Mouse (Mus musculus) intestine, embryonic 16.5 days (tissue): ENCODE results near the gene Chmp1a. TPM values are rescaled to one million over a fixed set of nuclear protein-coding genes. Genes with fewer than 3 reads are reported as not detected.

Experiments
- ATAC-seq: fragments of 200-750 bp; cut with Nextera tagmentation; 2 replicates; pipeline ENCODE4 v1.8.0; 2017; ENCODE audit warnings: moderate TSS enrichment, moderate library complexity
- H3K27ac ChIP-seq: fragments of 300-500 bp; sonication (generic); 2 replicates; pipeline ENCODE4 v1.5.1; 2014; ENCODE audit warnings: mild to moderate bottlenecking, low read length
- H3K27me3 ChIP-seq: fragments of 300-500 bp; sonication (generic); replicated peaks from 2 replicates; pipeline ENCODE4 v1.6.1; 2014; ENCODE audit warnings: low read length, control low read depth, mixed read lengths; ENCODE audit not compliant: control insufficient read depth, insufficient read depth
- H3K36me3 ChIP-seq: fragments of 300-500 bp; sonication (generic); 2 replicates; pipeline ENCODE4 v1.6.1; 2014; ENCODE audit warnings: low read length, control low read depth; ENCODE audit not compliant: control insufficient read depth, insufficient read depth
- H3K4me1 ChIP-seq: fragments of 300-500 bp; sonication (generic); 2 replicates; pipeline ENCODE4 v1.6.1; 2014; ENCODE audit warnings: low read length, control low read depth, mixed read lengths; ENCODE audit not compliant: control insufficient read depth, insufficient read depth
- H3K4me2 ChIP-seq: fragments of 300-500 bp; sonication (generic); 2 replicates; pipeline ENCODE4 v1.6.1; 2014; ENCODE audit warnings: low read depth, low read length, control low read depth
- H3K4me3 ChIP-seq: fragments of 300-500 bp; sonication (generic); 2 replicates; pipeline ENCODE4 v1.5.1; 2014; ENCODE audit warnings: mild to moderate bottlenecking, low read length
- H3K9ac ChIP-seq: fragments of 300-500 bp; sonication (generic); 2 replicates; pipeline ENCODE4 v1.6.1; 2014; ENCODE audit warnings: low read depth, low read length
- H3K9me3 ChIP-seq: fragments of 300-500 bp; sonication (generic); 2 replicates; pipeline ENCODE4 v1.6.1; 2016; ENCODE audit warnings: low read length, control low read depth; ENCODE audit not compliant: control insufficient read depth
- WGBS: fragments of 180-500 bp; shearing (Covaris S2); extraction: QIAGEN DNeasy Blood & Tissue Kit; methylation state at CpG from one replicate; pipeline ENCODE4 v1.1.7; 2014; 5-methylcytosine and 5-hydroxymethylcytosine counted together
- polyA plus RNA-seq: library from polyadenylated mRNA; unstranded; fragments of >200 nt; fragmentation: Nextera tagmentation; extraction: Ambion mirVana; gene quantifications from 2 replicates; pipeline ENCODE4 v1.2.1, GENCODE M21; 2015

Chmp1a gene
- polyA plus RNA-seq, 1 experiment from 2014 or later, result 173 TPM

- H3K27ac ChIP-seq, result no peak overlapping the region
- peaks cover 13% of the 10 kb centered on the region for H3K36me3 ChIP-seq
- 88% methylated on average over 8 of the region's 8 CpGs for WGBS
- no peak overlapping the region for H3K9ac ChIP-seq
- H3K9me3 ChIP-seq, result no peaks in the 10 kb centered on the region
- H3K4me2 ChIP-seq, result no peak overlapping the region
- ATAC-seq, result no peak
- H3K27me3 ChIP-seq, result no peaks in the 10 kb centered on the region
- no peak overlapping the region for H3K4me3 ChIP-seq
- peaks cover 10% of the 10 kb centered on the region for H3K4me1 ChIP-seq
These were observed 36.0 kb upstream of the Chmp1a start for GRCm38 (mm10) chr8:123248596-123248995.

GRCm38 (mm10) chr8:123247748-123248147 lies 35.2 kb upstream of the Chmp1a start:
- no peak overlapping the region for H3K27ac ChIP-seq
- H3K9ac ChIP-seq, result no peak overlapping the region
- no peaks in the 10 kb centered on the region for H3K27me3 ChIP-seq
- ATAC-seq, result no peak
- peaks cover 3% of the 10 kb centered on the region for H3K4me1 ChIP-seq
- H3K9me3 ChIP-seq, result no peaks in the 10 kb centered on the region
- H3K36me3 ChIP-seq, result peaks cover 13% of the 10 kb centered on the region
- H3K4me2 ChIP-seq, result no peak overlapping the region
- no peak overlapping the region for H3K4me3 ChIP-seq
- 93% methylated on average over 6 of the region's 6 CpGs for WGBS

DNA sequence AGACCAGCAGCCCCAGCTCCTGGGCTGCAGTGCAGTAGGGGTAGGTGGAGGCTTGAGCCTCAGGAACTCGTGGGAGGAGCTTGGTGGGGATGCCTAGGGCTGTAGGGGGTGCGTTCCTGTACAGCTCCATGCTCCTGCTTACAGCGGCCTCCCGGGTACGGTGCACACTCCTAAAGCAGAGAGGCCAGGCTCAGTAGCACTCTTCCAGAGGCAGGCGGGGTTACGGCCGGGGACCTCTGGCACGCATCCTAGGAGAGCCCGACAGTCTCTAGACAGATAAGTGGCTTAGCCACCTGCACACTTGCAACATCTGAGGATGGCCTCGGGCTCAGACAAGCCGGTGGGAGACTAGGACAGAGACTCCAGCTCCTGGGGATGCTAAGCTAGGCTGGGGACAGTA lies 33.0 kb upstream of the Chmp1a start:
- no peak overlapping the region for H3K4me2 ChIP-seq
- H3K9me3 ChIP-seq, result no peaks in the 10 kb centered on the region
- peaks cover 11% of the 10 kb centered on the region for H3K36me3 ChIP-seq
- 87% methylated on average over 12 of the region's 12 CpGs for WGBS
- ATAC-seq, result no peak
- no peaks in the 10 kb centered on the region for H3K27me3 ChIP-seq
- no peak overlapping the region for H3K9ac ChIP-seq
- H3K4me3 ChIP-seq, result no peak overlapping the region
- H3K27ac ChIP-seq, result no peak overlapping the region
- H3K4me1 ChIP-seq, result no peaks in the 10 kb centered on the region

- WGBS, result 91% methylated on average over 4 of the region's 4 CpGs
- Histone ChIP-seq H3K4me3 (no peak overlapping the region), H3K9me3 (no peaks in the 10 kb centered on the region), H3K9ac (no peak overlapping the region), H3K36me3 (peaks cover 7% of the 10 kb centered on the region), H3K27me3 (no peaks in the 10 kb centered on the region), H3K4me2 (no peak overlapping the region), H3K4me1 (no peaks in the 10 kb centered on the region), H3K27ac (no peak overlapping the region)
- ATAC-seq, result no peak
These were observed 31.8 kb upstream of the Chmp1a start for GRCm38 (mm10) chr8:123244382-123244781.

DNA sequence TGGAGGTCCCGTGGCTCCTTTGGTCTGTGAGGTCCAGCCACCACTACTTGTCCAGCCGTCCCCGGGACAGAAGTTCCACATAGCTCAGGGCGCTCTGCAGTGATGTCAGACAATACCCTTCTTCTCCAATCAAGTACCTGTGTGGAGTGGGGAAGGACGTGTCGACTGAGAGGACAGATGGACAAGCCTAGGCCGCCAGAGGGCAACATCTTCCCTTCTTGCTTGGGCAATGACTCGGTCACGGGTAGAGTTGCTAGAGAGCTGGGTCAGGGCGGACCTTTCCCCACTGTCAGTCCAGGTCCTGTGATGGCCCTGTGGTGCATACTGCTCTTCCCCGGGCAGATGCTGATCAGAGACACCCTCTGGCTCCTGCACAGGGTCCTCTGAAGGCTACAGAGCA lies 30.5 kb upstream of the Chmp1a start:
- no peak for ATAC-seq
- H3K27ac ChIP-seq, result no peak overlapping the region
- H3K4me1 ChIP-seq, result no peaks in the 10 kb centered on the region
- peaks cover 7% of the 10 kb centered on the region for H3K36me3 ChIP-seq
- H3K9me3 ChIP-seq, result no peaks in the 10 kb centered on the region
- no peak overlapping the region for H3K9ac ChIP-seq
- H3K4me2 ChIP-seq, result no peak overlapping the region
- H3K27me3 ChIP-seq, result no peaks in the 10 kb centered on the region
- no peak overlapping the region for H3K4me3 ChIP-seq
- 67% methylated on average over 11 of the region's 11 CpGs for WGBS

DNA sequence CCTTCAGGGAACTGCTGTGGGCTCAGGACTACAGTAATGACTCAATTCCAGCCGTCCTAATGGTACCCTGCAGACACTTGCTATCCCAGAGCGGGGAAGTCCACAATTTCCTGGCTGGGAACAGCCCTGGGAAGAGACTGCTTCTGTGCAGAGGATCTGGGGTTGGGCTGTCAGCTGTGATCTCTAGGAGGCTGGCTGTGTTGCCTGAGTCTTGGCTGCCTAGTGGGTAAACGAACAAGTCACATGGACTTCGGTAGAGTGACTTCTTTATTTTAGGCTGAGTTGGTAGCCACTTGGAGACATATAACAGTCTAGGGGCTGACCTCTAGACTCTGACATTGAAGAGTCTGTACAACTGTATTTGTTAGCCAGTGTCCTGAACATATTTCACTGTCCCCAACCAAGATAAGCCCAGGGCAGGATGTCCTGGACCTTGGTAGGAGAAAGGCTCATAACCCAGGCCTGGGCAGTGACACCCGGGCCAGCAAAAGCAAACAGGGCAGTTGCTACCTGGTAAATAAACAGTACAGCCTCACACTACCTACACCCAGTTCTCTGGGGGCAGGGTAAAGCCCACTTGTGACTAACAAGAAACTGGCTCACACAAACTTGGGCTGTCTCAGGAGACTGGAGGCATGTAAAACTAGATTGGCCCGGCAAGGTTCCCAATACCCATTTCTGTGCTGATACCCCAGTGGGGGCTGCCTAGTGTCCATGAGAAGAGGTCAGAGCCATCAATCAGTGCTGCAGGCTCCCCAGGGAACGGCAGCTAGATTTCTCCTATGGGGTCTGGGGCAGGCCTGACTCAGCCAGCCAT lies 29.8 kb upstream of the Chmp1a start:
- Histone ChIP-seq H3K9ac (no peak overlapping the region), H3K27me3 (no peaks in the 10 kb centered on the region), H3K4me3 (no peak overlapping the region), H3K36me3 (peaks cover 7% of the 10 kb centered on the region), H3K27ac (no peak overlapping the region), H3K9me3 (no peaks in the 10 kb centered on the region), H3K4me1 (no peaks in the 10 kb centered on the region), H3K4me2 (no peak overlapping the region)
- no peak for ATAC-seq
- WGBS, result 78% methylated on average over 7 of the region's 7 CpGs

GRCm38 (mm10) chr8:123239398-123239797 lies 26.8 kb upstream of the Chmp1a start:
- 85% methylated on average over 10 of the region's 10 CpGs for WGBS
- Histone ChIP-seq H3K9me3 (no peaks in the 10 kb centered on the region), H3K4me1 (peaks cover 14% of the 10 kb centered on the region), H3K4me3 (no peak overlapping the region), H3K36me3 (no peaks in the 10 kb centered on the region), H3K9ac (no peak overlapping the region), H3K27ac (no peak overlapping the region), H3K27me3 (no peaks in the 10 kb centered on the region), H3K4me2 (no peak overlapping the region)
- ATAC-seq, result no peak

DNA sequence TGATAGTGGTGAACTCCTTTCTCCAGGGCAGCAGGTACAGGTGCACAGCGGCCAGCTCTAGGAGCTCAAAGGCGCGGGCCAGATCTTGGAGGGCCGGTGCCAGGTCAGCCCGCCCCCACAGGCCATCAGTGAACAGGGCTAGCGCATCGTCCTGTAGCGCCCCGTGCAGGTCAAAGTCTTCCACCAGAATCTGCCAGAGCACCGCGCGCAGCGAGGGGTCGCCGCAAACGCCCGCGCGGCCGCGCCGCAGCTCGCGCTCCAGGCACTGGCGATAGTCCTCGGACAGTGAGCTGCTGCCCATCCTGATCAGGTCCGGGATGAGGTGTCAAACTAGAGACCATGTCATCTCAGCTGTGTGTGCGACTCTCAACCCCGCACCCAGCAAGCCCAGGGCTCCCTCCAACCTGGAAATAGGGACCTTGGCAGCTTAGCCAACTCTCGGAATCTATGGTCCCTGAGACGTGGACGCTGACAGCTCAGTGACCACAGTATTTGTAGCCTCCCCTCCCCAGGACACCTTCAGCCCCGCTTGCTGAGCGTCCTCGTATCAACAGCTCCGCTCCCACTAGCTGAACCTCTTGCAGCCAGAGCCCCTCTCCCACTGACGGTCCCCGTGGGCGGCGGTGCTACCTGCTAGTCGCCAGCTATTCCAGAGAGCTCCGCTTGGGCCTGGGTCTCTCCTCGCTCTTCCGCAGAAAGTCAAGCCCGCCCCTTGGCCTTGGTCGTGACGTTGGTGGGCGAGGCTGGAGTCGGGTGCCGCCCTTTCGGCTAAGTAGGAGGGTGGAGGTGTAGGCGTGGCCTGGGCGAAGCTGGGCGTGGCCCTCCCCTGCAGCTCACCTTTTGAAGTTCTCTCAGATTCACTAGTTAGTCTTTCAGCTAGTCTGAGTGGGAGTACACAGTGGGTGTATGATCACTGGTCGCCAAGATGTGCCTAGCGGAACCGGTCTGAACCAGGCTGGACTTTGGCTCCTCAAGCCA lies 23.2 kb upstream of the Chmp1a start, which contains the start of gene Spata2l:
Spata2l (minus strand) TSS at position 714 of the 978 bp plus-strand sequence.
- Histone ChIP-seq H3K4me3 (peak within 1 kb of the TSS; percentile 73), H3K4me2 (peak within 1 kb of the TSS; percentile 97), H3K9ac (peak within 1 kb of the TSS; percentile 71), H3K9me3 (no peaks in the 10 kb centered on the region), H3K36me3 (no peaks in the 10 kb centered on the region), H3K4me1 (peaks cover 14% of the 10 kb centered on the region), H3K27me3 (no peaks in the 10 kb centered on the region), H3K27ac (no peak within 1 kb of the TSS; the same call in 1 of the 2 replicates)
- peak; percentile 88 for ATAC-seq
- 1% methylated on average over 57 of the region's 57 CpGs for WGBS

DNA sequence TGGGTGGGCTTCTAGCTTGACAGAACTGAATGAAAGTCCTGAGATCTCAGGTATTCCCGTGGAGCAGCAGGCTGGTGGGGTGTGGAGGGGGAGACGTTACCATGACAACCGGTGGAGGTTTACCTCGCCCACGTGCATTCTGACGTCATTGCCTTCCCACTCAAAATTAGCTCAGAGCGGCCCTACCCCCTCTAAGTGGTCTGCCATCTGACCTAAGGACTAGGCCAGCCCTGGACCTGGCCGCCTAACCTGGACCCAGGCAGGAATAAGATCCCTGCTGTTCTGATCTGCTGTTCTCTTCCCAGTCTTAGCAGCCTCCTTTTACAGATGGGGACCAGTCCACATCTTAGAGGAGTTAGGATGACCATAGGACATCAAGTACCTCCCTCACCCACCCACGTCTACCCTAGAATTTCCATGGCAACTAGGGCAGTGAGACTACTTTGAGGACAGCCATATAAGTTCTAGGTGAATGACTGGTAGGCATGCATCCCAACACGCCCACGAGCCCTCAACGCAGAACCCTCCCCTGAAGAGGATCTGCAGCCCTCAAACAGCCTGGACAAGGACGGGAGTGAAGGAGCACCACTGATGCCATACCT lies 22.5 kb upstream of the Chmp1a start:
- H3K9ac ChIP-seq, result peak overlapping the region; percentile 71
- H3K4me2 ChIP-seq, result peak overlapping the region; percentile 97
- H3K4me3 ChIP-seq, result peak overlapping the region; percentile 73
- peaks cover 14% of the 10 kb centered on the region for H3K4me1 ChIP-seq
- ATAC-seq, result no peak
- H3K36me3 ChIP-seq, result no peaks in the 10 kb centered on the region
- WGBS, result 31% methylated on average over 13 of the region's 13 CpGs
- H3K27me3 ChIP-seq, result no peaks in the 10 kb centered on the region
- no peaks in the 10 kb centered on the region for H3K9me3 ChIP-seq
- H3K27ac ChIP-seq, result no peak overlapping the region
